Mouse (Mus musculus) stomach, postnatal 0 days (tissue): Measurements from ENCODE around the gene Wdr90. TPM values are rescaled to one million over a fixed set of nuclear protein-coding genes. Genes with fewer than 3 reads are reported as not detected.

Experiments used
- ATAC-seq: fragments of 200-750 bp; cut with Nextera tagmentation; 2 replicates; pipeline ENCODE4 v1.8.0; 2017; ENCODE audit not compliant: low FRiP score, low TSS enrichment
- DNase-seq: peaks from one replicate; pipeline ENCODE4 v3.0.0-alpha.2; 2016; ENCODE audit warnings: low spot score
- H3K27ac ChIP-seq: fragments of 300-500 bp; sonication (generic); replicated peaks from 2 replicates; pipeline ENCODE4 v1.5.1; 2014; ENCODE audit warnings: mild to moderate bottlenecking, control low read depth
- H3K27me3 ChIP-seq: fragments of 300-500 bp; sonication (generic); 2 replicates; pipeline ENCODE4 v1.6.1; 2014; ENCODE audit warnings: low read length; ENCODE audit not compliant: control insufficient read depth, insufficient read depth
- H3K36me3 ChIP-seq: fragments of 300-500 bp; sonication (generic); 2 replicates; pipeline ENCODE4 v1.6.1; 2014; ENCODE audit warnings: low read length, mixed read lengths; ENCODE audit not compliant: control insufficient read depth, insufficient read depth
- H3K4me1 ChIP-seq: fragments of 300-500 bp; sonication (generic); replicated peaks from 2 replicates; pipeline ENCODE4 v1.6.1; 2014; ENCODE audit warnings: antibody characterized with exemption; ENCODE audit not compliant: control insufficient read depth, insufficient read depth
- H3K4me2 ChIP-seq: fragments of 300-500 bp; sonication (generic); replicated peaks from 2 replicates; pipeline ENCODE4 v1.6.1; 2014; ENCODE audit warnings: low read depth, mild to moderate bottlenecking, control low read depth, moderate library complexity
- H3K4me3 ChIP-seq: fragments of 300-500 bp; sonication (generic); 2 replicates; pipeline ENCODE4 v1.5.1; 2014; ENCODE audit warnings: low read depth, low read length, control low read depth
- H3K9ac ChIP-seq: fragments of 300-500 bp; sonication (generic); 2 replicates; pipeline ENCODE4 v1.6.1; 2014; ENCODE audit warnings: mild to moderate bottlenecking, low read length, control low read depth, mixed read lengths
- H3K9me3 ChIP-seq: fragments of 300-500 bp; sonication (generic); 2 replicates; pipeline ENCODE4 v1.6.1; 2016; ENCODE audit warnings: low read length; ENCODE audit not compliant: control insufficient read depth
- CTCF ChIP-seq: IDR thresholded peaks from 2 replicates; pipeline ENCODE4 v1.5.1; 2016; ENCODE audit warnings: antibody characterized with exemption, low read depth, mild to moderate bottlenecking, moderate library complexity
- EP300 ChIP-seq: optimal IDR thresholded peaks from 2 replicates; pipeline ENCODE3; 2016; ENCODE audit warnings: antibody characterized with exemption
- WGBS: fragments of 180-500 bp; shearing (Covaris S2); extraction: QIAGEN DNeasy Blood & Tissue Kit; methylation state at CpG from one replicate; pipeline ENCODE4 v1.1.7; 2014; 5-methylcytosine and 5-hydroxymethylcytosine counted together
- polyA plus RNA-seq: library from polyadenylated mRNA; unstranded; fragments of >200 nt; fragmentation: Nextera tagmentation; extraction: Ambion mirVana; gene quantifications from 2 replicates; pipeline ENCODE4 v1.2.1, GENCODE M21; 2015

Gene Wdr90
- polyA plus RNA-seq, 1 experiment from 2014 or later = 4.2 TPM

DNA sequence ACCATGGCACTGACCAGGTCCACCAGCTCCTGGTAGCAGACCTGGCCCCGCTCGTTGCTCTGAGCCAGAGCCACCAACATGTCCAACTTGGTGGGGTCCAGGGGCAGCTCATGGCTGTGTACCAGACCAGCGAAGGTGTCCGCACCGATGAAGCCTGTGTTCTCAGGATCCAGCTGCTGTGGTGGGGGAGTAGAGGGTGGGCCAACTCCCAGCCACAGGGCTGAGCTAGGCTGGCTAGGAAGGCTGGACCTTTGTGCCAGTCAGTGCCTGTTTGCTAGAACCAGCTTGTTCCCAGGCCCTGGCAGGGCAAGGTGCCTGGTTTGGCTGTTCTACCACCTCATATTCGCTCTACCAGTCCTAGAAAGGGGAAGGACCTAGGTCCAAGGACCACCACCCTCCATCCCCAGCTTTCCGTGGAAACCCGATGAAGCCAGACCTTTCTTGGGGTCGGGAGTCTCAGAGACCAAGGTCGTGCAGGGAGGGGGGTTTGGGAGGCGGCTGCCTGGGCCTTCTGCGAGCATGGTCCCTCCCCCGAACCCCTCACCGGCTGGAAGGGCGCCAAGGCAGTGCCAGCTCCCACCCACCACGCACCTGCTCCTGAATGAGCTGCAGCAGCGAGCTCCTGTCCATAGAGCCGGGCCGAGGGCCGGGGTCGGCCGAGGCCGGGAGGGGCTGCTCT is 24.8 kb downstream of the Wdr90 start:
- Histone ChIP-seq H3K4me3 (peak overlapping the region; percentile 37), H3K36me3 (peaks cover 28% of the 10 kb centered on the region), H3K9me3 (no peaks in the 10 kb centered on the region), H3K27me3 (no peaks in the 10 kb centered on the region), H3K4me2 (peak overlapping the region; percentile 75), H3K27ac (peak overlapping the region; percentile 63), H3K9ac (peak overlapping the region; percentile 60), H3K4me1 (peaks cover 26% of the 10 kb centered on the region)
- no peak for ATAC-seq
- WGBS = 22% methylated on average over 20 of the region's 23 CpGs
- peak; percentile 55 for DNase-seq
- TF ChIP-seq CTCF = no peak
- no peak for TF ChIP-seq EP300

DNA sequence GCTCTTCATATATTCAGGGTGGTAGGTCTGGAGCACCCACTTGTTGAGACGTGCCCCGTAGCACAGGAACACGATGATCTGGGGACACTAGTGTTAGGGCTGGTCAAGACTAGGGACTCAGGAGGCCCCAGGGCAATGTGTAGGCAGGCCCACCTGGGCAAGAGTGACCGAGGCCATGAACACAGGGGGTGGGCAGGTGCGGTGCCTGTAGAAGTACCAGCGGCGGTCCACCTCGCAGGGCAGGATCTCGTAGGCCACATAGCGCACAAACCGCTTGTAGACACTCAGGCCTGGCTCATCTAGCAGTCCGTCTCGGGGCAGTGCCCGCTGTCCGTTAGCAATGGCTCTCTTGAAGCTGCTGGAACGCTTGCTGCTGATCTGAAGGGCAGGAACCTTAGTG is 25.5 kb downstream of the Wdr90 start:
- H3K27ac ChIP-seq = no peak overlapping the region; the same call in 1 of the 2 replicates
- 85% methylated on average over 16 of the region's 16 CpGs for WGBS
- H3K4me2 ChIP-seq = peak overlapping the region; percentile 75
- H3K36me3 ChIP-seq = peaks cover 23% of the 10 kb centered on the region
- peaks cover 27% of the 10 kb centered on the region for H3K4me1 ChIP-seq
- H3K9me3 ChIP-seq = no peaks in the 10 kb centered on the region
- no peaks in the 10 kb centered on the region for H3K27me3 ChIP-seq
- TF ChIP-seq CTCF (no peak), EP300 (no peak)
- ATAC-seq (no peak), DNase-seq (no peak)
- H3K4me3 ChIP-seq = no peak overlapping the region
- H3K9ac ChIP-seq = peak overlapping the region; percentile 60; the same call in 1 of the 2 replicates

- 80% methylated on average over 7 of the region's 7 CpGs for WGBS
- no peak for DNase-seq
Measured at GRCm38 (mm10) chr17:25835301-25835700, 26.0 kb downstream of the Wdr90 start.

DNA sequence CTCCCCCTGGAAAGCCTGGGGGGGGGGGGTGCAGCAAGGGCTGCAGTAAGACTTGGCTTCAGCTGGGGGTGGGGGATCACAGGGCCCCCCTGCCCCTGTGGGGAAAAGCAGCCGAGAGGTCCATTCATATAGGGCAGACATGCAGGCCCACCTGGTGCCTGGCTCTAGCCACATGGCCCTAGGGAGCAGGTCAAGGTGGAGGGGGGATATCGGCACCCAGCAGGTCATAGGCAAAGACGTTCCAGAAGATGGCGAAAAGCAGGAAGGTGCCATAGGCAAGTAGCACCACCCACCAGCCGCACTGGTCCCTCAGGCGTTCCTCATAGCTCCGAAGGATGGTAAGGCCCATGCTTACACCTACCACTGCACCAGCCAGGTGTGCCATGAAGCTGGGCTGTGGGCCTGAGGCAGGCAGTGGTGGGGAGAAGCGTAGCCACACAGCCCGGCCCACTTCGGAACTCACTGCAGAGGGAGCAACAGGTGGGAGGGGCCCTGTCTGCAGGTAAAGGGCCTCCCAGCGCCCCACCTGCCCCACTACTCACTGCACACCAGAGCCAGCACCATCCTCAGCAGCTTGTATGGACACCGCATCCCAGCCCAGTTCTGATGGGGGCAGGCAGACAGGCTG is 26.6 kb downstream of the Wdr90 start:
- 0 out of 2 replicates have a peak overlapping the region, but pooled peaks have one; percentile 24 for H3K27ac ChIP-seq
- H3K9ac ChIP-seq = peak overlapping the region; percentile 80
- peaks cover 18% of the 10 kb centered on the region for H3K36me3 ChIP-seq
- H3K4me3 ChIP-seq = peak overlapping the region; percentile 78
- H3K4me2 ChIP-seq = peak overlapping the region; percentile 88
- TF ChIP-seq CTCF (no peak), EP300 (no peak)
- WGBS = 66% methylated on average over 12 of the region's 12 CpGs
- peaks cover 28% of the 10 kb centered on the region for H3K4me1 ChIP-seq
- no peaks in the 10 kb centered on the region for H3K27me3 ChIP-seq
- DNase-seq (no peak), ATAC-seq (no peak)
- H3K9me3 ChIP-seq = no peaks in the 10 kb centered on the region

More at GRCm38 (mm10) chr17:25835301-25835700, 26.0 kb downstream of the Wdr90 start:
- Histone ChIP-seq H3K36me3 (peaks cover 23% of the 10 kb centered on the region), H3K4me3 (no peak overlapping the region), H3K27ac (no peak overlapping the region), H3K27me3 (no peaks in the 10 kb centered on the region), H3K9me3 (no peaks in the 10 kb centered on the region), H3K4me2 (peak overlapping the region; percentile 88; the same call in 1 of the 2 replicates), H3K9ac (no peak overlapping the region), H3K4me1 (peaks cover 27% of the 10 kb centered on the region)
- no peak for ATAC-seq
- TF ChIP-seq CTCF (no peak), EP300 (no peak)

GRCm38 (mm10) chr17:25833961-25834594 is 27.2 kb downstream of the Wdr90 start:
- peak overlapping the region; percentile 78 for H3K4me3 ChIP-seq
- WGBS = 9% methylated on average over 6 of the region's 6 CpGs
- no peak for ATAC-seq
- H3K4me2 ChIP-seq = peak overlapping the region; percentile 88
- no peaks in the 10 kb centered on the region for H3K9me3 ChIP-seq
- peak overlapping the region; percentile 80 for H3K9ac ChIP-seq
- DNase-seq = no peak
- H3K27ac ChIP-seq = peak overlapping the region; percentile 98
- TF ChIP-seq CTCF (no peak), EP300 (no peak)
- H3K4me1 ChIP-seq = peaks cover 31% of the 10 kb centered on the region
- H3K36me3 ChIP-seq = peaks cover 13% of the 10 kb centered on the region
- no peaks in the 10 kb centered on the region for H3K27me3 ChIP-seq
